Mouse (Mus musculus) brain, embryonic 14.5 days (tissue): ENCODE measurements around the gene Slc35f3.

ENCODE experiments used
- CTCF ChIP-seq: fragments of 200-500 bp; IDR thresholded peaks from 2 replicates; pipeline ENCODE4 v1.5.1; 2012; ENCODE audit warnings: inconsistent platforms, mild to moderate bottlenecking, moderate library complexity, borderline replicate concordance; ENCODE audit not compliant: insufficient read depth, insufficient read length; ENCODE audit errors: extremely low read depth
- POLR2A ChIP-seq: fragments of 200-500 bp; IDR thresholded peaks from 2 replicates; pipeline ENCODE4 v1.6.1; 2012; ENCODE audit warnings: mild to moderate bottlenecking, inconsistent platforms, borderline replicate concordance; ENCODE audit not compliant: poor library complexity, insufficient read depth, insufficient read length, severe bottlenecking; ENCODE audit errors: extremely low read depth

- TF ChIP-seq POLR2A (no peak), CTCF (no peak)
Measured at GRCm38 (mm10) chr8:126307164-126307563, 8.8 kb downstream of the Slc35f3 start.
